Mouse (Mus musculus): ENCODE data around the gene Nfkbiz. TPM values are rescaled to one million over a fixed set of nuclear protein-coding genes. Genes with fewer than 3 reads are reported as not detected.

The Nfkbiz gene
- total and polyA plus RNA-seq, 2 experiments from 2014 or later, result 1.4 to 3.3 TPM

DNA sequence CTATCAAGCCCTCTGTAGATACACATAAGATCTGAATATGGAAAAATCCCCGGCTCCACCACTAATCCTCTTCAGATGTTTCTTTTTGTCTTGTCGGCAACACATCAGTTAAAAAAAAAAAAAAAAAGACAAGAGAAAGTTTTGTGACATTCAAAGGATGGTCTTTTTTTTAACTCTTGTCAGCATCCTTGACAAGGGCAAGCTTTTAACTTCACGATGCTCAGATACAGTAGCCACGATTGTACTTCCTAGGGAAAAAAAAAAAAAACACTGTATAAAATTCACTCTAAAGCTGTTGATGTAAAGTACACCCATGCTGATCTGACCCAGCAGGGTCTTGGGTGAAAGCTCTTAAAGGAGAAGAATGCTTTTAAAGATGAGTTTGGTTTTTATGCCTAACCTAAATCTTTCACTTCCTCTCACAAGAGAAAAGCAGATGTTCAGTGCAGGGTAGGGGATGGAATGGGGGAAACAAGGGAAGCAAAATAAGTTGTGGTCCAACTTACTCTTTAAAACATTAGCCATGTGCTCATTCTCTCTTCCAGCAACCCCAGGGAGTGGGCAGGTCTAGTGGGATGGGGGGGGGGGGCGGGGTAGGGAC is 57.6 kb downstream of the Nfkbiz start:
- WGBS, result 57% methylated on average over 5 of the region's 5 CpGs
- Histone ChIP-seq H3K36me3 (ENCODE audit: insufficient read depth, low read length) (no peaks in the 10 kb centered on the region), H3K27ac (no peak overlapping the region), H3K9me3 (ENCODE audit: low read length) (no peaks in the 10 kb centered on the region), H3K4me3 (ENCODE audit: low read length) (no peak overlapping the region), H3K4me2 (ENCODE audit: low read depth, low read length) (no peak overlapping the region), H3K9ac (replicated peaks; ENCODE audit: low read length) (no peak overlapping the region), H3K4me1 (ENCODE audit: insufficient read depth, low read length) (no peaks in the 10 kb centered on the region), H3K27me3 (ENCODE audit: insufficient read depth, low read length) (no peaks in the 10 kb centered on the region)
- DNase-seq (ENCODE audit: low spot score) (no peak), ATAC-seq (no peak)
- TF ChIP-seq CTCF (IDR thresholded peaks at IDR 0.05; ENCODE audit: low read depth), result no peak

GRCm38 (mm10) chr16:55776329-55776728 is 62.4 kb downstream of the Nfkbiz start:
- no peaks in the 10 kb centered on the region for H3K9me3 ChIP-seq (ENCODE audit: low read length)
- H3K4me1 ChIP-seq (ENCODE audit: insufficient read depth, low read length), result no peaks in the 10 kb centered on the region
- ATAC-seq (no peak), DNase-seq (ENCODE audit: low spot score) (no peak)
- no peaks in the 10 kb centered on the region for H3K36me3 ChIP-seq (ENCODE audit: insufficient read depth, low read length)
- H3K9ac ChIP-seq (replicated peaks; ENCODE audit: low read length), result no peak overlapping the region
- H3K27ac ChIP-seq, result no peak overlapping the region
- TF ChIP-seq CTCF (IDR thresholded peaks at IDR 0.05; ENCODE audit: low read depth), result no peak
- H3K4me2 ChIP-seq (ENCODE audit: low read depth, low read length), result no peak overlapping the region
- no peaks in the 10 kb centered on the region for H3K27me3 ChIP-seq (ENCODE audit: insufficient read depth, low read length)
- no peak overlapping the region for H3K4me3 ChIP-seq (ENCODE audit: low read length)
- WGBS, result 85% methylated on average over 11 of the region's 11 CpGs

DNA sequence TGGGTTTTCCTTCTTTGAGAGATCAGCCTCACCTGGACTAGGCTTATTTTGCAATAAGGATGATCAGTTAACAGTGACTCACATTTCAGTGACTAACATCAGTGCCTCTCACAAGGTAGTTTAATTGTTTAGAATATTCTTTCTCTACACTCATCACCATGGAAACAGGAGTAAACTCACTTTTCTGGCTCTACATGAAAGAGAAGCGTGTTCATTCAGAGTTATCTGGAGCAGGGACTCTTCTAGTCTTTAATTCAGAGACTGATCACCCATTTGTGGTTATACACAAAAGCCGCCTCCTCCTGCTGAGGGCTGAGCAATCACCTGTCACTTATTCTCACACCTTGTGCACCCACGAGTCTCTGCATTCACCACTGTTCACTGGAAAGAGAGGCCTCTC is 68.5 kb downstream of the Nfkbiz start:
- H3K4me1 ChIP-seq (ENCODE audit: insufficient read depth, low read length), result no peaks in the 10 kb centered on the region
- no peak overlapping the region for H3K9ac ChIP-seq (replicated peaks; ENCODE audit: low read length)
- TF ChIP-seq CTCF (IDR thresholded peaks at IDR 0.05; ENCODE audit: low read depth), result no peak
- 83% methylated on average over 3 of the region's 3 CpGs for WGBS
- no peaks in the 10 kb centered on the region for H3K27me3 ChIP-seq (ENCODE audit: insufficient read depth, low read length)
- no peak overlapping the region for H3K4me2 ChIP-seq (ENCODE audit: low read depth, low read length)
- DNase-seq (ENCODE audit: low spot score) (peak; percentile 2), ATAC-seq (no peak)
- no peaks in the 10 kb centered on the region for H3K9me3 ChIP-seq (ENCODE audit: low read length)
- H3K4me3 ChIP-seq (ENCODE audit: low read length), result no peak overlapping the region
- no peaks in the 10 kb centered on the region for H3K36me3 ChIP-seq (ENCODE audit: insufficient read depth, low read length)
- H3K27ac ChIP-seq, result no peak overlapping the region

Other genes starting within 250 kb of the Nfkbiz start
- gene Nxpe3, start 56.4 kb upstream of the Nfkbiz start, total RNA-seq (2014; rRNA removed), result 1.8 and 2.4 TPM in 2 replicates
- 0.84 and 1.1 TPM in 2 replicates for gene Nxpe3, start 56.4 kb upstream of the Nfkbiz start, polyA plus RNA-seq (2015; fragmentation: Nextera tagmentation; extraction: Ambion mirVana)
- 4.9 and 7.1 TPM in 2 replicates for gene Cep97, start 96.0 kb upstream of the Nfkbiz start, total RNA-seq (2014; rRNA removed)
- gene Cep97, start 96.0 kb upstream of the Nfkbiz start, polyA plus RNA-seq (2015; fragmentation: Nextera tagmentation; extraction: Ambion mirVana), result 5.8 and 7.0 TPM in 2 replicates
- gene Rpl24, start 127.4 kb upstream of the Nfkbiz start, total RNA-seq (2014; rRNA removed), result 160 and 172 TPM in 2 replicates
- 525 and 561 TPM in 2 replicates for gene Rpl24, start 127.4 kb upstream of the Nfkbiz start, polyA plus RNA-seq (2015; fragmentation: Nextera tagmentation; extraction: Ambion mirVana)
- 17.5 and 18.7 TPM in 2 replicates for gene Zbtb11, start 135.0 kb upstream of the Nfkbiz start, total RNA-seq (2014; rRNA removed)
- gene Zbtb11, start 135.0 kb upstream of the Nfkbiz start, polyA plus RNA-seq (2015; fragmentation: Nextera tagmentation; extraction: Ambion mirVana), result 16.4 and 17.7 TPM in 2 replicates
- gene Pcnp, start 190.8 kb upstream of the Nfkbiz start, total RNA-seq (2014; rRNA removed), result 50.1 and 53.4 TPM in 2 replicates
- gene Pcnp, start 190.8 kb upstream of the Nfkbiz start, polyA plus RNA-seq (2015; fragmentation: Nextera tagmentation; extraction: Ambion mirVana), result 221 and 233 TPM in 2 replicates
- 7.8 and 10.3 TPM in 2 replicates for gene Trmt10c, start 198.9 kb upstream of the Nfkbiz start, total RNA-seq (2014; rRNA removed)
- gene Trmt10c, start 198.9 kb upstream of the Nfkbiz start, polyA plus RNA-seq (2015; fragmentation: Nextera tagmentation; extraction: Ambion mirVana), result 15.0 and 15.9 TPM in 2 replicates
- 11.4 and 23.8 TPM in 2 replicates for gene Senp7, start 209.4 kb upstream of the Nfkbiz start, total RNA-seq (2014; rRNA removed)
- gene Senp7, start 209.4 kb upstream of the Nfkbiz start, polyA plus RNA-seq (2015; fragmentation: Nextera tagmentation; extraction: Ambion mirVana), result 30.3 and 31.3 TPM in 2 replicates